Mouse (Mus musculus) urinary bladder, postnatal 10 days (tissue): ENCODE measurements around the gene Amer3.
"Not testable (repeated sequence)": the region's sequence is repeated elsewhere in the genome, so short reads cannot be mapped to it uniquely, and the experiment has no call there.

Experiments
- DNase-seq: peaks from one replicate; pipeline ENCODE4 v3.0.0; 2022; ENCODE audit warnings: low spot score

Amer3 gene

DNA sequence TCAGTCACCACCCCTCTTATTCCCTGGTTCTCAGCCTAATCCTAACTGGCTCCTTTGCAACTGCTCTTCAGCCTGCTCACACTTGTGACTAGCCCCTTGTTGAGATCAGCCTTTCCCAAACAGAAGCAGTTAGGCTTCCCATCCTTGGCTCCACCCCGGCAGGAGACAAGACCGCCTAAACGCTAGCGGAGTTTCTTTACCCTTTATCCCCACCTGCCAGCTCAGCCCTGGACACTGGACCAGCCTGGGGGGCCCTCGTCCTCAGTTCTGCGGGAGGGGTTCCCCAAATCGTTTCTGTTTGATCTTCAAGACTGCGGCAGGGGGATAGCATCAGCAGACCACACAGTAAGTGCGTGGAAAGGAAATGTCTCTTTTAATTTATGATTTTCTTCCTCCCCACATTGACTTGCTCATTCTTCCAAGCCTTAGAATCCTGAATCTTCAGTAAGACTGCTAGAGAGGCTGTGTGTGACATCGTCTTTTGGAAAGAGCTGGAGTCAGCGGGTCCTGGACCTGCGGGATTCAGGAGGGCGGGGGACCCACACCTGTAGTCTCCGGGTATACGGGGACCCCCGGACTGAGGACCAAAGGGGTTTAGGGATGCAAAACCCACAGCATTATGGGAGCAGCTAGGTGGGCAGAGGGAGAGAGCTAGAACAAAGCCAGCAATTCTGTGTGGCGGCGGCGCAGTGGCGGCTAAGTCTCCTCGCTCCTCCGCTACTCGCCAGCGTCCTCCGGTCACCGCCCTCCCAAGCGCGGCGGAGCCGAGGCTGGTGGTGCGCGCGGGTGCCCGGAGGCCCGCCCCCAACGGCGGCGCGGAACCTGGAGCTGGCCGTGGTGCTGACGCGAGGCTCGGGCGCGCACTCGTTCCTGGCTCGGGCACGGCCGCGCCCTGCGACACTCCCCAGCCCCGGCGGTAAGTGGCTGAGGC, at the start of gene Amer3:
Amer3 (plus strand) TSS at position 807 of the 931 bp plus-strand sequence.
- DNase-seq, result no peak

- DNase-seq, result not testable (repeated sequence)
These were observed 44.9 kb upstream of the Amer3 start for GRCm38 (mm10) chr1:34534574-34534973.

DNA sequence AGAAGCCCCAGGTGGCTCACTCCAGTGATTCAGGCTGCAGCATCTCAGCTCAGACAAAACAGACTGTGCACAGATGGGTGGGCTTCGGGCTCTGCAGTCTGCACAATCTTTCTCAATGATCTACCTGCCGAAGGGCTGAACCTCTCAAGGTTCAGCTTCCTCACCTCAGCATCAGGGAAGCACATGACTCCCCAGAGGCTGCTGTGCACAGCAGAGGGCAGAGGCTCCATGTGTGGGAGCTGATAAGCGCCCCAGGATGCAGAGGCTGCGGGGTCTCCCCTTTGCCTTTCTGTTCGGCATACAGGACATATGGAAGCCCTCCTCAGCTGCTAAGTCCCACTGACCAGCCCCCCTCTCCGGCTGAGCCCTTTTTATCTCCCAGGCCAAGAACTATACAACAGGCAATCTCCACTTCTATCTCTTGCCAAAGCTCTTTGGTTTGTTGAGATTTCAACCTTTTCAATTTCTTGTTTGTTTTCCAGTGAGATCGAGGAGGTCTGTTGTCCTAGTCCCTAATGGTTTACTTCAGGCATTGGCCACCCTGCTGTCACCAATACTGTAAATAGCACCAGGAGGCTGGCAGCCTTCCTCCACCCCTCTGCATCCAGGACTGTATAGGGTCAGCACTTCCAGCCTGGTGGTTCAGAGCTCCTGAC, 44.3 kb upstream of the Amer3 start, which contains the start of gene Cfc1:
Cfc1 (plus strand) TSS at position 606 of the 656 bp plus-strand sequence.
- DNase-seq, result not testable (repeated sequence)

DNA sequence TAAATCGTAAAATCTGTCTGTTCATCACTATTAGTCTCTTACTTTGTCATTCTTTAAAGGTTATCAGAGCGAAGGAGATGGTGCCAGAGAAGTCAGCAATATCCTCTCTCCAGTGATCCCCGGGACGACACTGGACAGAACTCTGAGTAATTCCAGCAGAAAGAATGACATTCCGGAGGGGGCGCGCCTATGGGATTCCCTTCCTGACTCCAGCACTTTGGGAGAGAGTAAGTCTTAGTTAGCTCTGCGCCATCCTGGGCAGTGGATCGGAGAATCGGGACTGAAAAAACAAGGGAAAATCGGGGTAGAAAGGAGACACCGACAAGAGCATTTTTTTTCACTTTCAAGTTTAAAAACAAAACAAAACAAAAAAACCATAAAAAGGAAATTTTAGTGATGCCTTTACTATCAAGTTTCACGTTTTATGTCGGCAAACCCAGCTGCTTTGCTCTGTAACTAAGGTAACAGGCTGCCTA, 43.1 kb upstream of the Amer3 start:
- no peak for DNase-seq

- DNase-seq, result no peak
These were observed 42.5 kb upstream of the Amer3 start for GRCm38 (mm10) chr1:34536767-34537485.

DNA sequence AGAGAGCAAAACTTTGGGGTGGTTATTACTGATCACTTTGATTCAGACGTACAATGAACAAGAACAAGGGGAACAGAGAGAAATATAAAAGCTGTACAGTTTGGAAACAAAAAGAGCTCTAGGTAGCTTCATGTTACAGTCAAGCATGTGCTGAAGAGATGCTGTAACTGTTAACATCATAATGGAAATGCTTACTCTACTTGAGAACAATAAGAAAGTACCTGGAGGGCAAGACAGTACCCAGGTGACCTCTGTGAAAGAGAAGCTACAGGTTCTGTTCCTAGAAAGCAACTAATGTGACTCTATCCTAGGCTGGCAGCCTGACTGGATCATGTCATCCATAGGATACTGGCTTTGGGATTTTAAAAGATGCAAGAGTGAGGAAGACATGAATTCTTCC, 32.4 kb upstream of the Amer3 start:
- DNase-seq, result no peak

DNA sequence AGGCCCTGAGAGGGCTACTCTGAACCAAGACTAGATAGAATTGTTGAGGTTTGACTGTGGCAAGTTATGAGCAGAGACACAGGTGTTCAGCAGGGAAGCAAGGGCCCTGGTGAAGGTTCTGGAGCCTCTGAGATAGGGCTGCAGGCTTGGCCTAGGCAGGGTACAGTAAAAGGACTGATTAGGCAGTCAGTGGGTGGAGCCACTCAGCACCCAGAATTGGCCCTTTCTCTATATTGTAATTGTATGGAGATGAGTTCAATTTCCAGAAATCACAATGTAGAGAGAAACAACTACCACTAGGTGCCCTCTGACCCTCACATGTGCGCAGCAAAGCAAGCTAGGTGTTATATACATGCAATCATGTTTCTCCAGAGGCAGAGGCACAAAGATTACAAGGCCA, 25.8 kb upstream of the Amer3 start:
- DNase-seq, result no peak

GRCm38 (mm10) chr1:34554275-34554674, 25.2 kb upstream of the Amer3 start:
- no peak for DNase-seq

DNA sequence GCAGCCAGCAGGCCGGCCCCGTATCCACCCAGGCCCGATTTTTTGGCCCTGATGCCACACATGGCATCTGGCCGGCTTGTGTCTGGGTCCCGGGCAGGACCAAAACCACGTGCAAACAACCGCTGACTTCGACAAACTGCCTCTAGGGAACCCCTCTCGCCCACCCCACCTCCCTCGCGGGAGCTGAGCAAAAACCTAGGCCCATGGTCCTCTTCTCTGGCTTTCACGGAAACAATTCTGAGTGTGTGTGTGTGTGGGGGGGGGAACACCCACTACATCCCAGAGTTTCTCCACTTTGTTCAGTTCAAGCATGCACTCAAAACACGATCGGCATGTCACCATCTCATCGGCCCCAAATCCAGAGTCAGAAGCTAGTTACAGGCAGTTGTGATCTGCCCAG, 18.6 kb upstream of the Amer3 start, which contains the start of gene Prss40:
Prss40 (minus strand) TSS at position 101 of the 400 bp plus-strand sequence.
- DNase-seq, result no peak

- DNase-seq, result no peak
These were observed 14.9 kb upstream of the Amer3 start for GRCm38 (mm10) chr1:34564383-34565045.

DNA sequence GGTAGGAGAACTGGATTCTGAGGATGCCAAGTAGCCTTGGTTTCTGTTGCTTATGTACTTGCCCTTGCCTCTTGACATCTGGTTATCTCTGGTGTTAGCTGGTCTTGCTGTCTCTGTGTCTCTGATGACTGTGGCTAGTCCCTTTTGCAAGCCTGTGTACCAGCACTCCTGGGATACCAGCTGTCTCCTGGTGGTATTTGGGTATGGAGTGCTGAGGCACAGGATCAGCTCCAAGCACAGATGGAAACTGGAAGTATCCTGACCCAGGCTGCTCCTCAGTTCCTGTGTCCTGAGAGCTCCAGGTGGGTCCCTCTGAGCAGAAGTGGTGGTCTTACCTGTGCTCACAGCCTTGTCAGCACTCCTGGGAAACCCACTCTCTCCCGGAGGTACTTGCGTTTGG, 11.3 kb upstream of the Amer3 start:
- no peak for DNase-seq

GRCm38 (mm10) chr1:34569876-34570275, 9.6 kb upstream of the Amer3 start:
- DNase-seq, result no peak

- DNase-seq, result no peak
These were observed 8.0 kb upstream of the Amer3 start for GRCm38 (mm10) chr1:34571431-34571830.

DNA sequence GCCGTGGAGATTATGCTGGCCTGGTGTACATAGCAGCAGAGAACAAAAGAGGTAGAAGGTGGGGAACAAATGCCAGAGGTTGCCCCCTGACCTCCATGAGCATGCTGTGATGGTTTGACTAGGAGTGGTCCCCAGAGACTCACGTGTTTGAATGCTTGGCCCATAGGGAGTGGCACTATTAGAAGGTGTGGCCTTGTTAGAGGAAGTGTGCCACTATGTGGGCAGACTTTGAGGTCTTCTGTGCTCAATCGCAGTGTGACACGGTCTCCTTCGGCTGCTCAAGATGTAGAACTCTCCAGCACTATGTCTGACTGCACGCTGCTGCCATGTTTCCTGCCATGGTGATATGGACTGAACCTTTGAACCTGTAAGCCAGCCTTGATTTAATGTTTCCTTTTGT, 6.2 kb upstream of the Amer3 start:
- DNase-seq, result no peak

GRCm38 (mm10) chr1:34579782-34580356, 412 bp downstream of the Amer3 start:
- no peak for DNase-seq

DNA sequence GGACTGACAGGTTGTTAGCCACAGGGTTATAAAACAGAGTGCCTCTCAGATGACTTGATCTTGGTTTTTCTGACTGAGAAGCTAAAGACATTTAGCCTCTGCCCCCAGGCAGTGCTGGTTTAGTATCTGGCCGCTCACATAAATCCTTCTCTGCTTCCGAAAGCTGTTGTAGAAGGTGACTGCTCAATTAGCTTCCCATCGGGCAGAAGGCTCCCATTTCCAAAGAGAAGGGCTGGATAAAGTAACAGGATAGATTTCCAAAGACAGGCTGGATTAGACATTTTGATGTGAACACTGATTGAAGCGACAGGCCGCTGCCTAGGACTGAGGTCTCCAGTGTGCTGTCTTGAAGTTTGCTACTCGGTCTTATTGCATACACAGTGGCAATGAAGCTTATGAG, 2.8 kb downstream of the Amer3 start:
- no peak for DNase-seq

DNA sequence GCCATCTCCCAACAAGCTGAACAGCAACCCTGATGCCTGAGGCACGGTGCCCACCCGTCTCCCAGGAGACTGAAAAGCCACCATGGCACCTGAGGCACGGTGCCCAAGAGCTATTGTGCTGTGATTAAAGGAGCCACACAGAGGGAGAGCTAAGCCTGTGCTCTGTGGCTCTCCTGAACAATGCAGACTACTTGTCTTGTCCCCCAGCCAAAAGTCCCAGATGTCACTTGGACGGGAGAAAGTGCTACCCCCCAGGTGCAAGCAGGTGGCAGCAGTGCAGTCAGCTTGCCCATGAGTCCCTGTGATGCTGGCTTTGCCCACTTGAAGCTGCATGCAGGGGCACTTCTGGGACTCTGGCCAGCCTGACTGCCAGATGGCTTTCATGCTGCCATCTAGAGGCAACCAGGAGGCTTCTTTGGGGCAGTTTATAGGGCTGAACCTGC, 4.4 kb downstream of the Amer3 start:
- DNase-seq, result no peak

GRCm38 (mm10) chr1:34584736-34585135, 5.3 kb downstream of the Amer3 start:
- no peak for DNase-seq

- DNase-seq, result no peak
These were observed 8.0 kb downstream of the Amer3 start for GRCm38 (mm10) chr1:34587298-34588096.

GRCm38 (mm10) chr1:34600000-34600399, 20.5 kb downstream of the Amer3 start:
- DNase-seq, result no peak
